Mouse (Mus musculus): ENCODE measurements around the gene Pnpla7.

GRCm38 (mm10) chr2:24935057-24935796, 40.6 kb upstream of the Pnpla7 start, which contains the start of gene Arrdc1:
- 0 out of 2 replicates have a peak, but pooled peaks have one; percentile 14 for TF ChIP-seq CTCF (IDR thresholded peaks at IDR 0.05; ENCODE audit: low read depth, low read length)
- no peak for TF ChIP-seq POLR2AphosphoS5 (IDR thresholded peaks at IDR 0.05; ENCODE audit: insufficient replicate concordance, low read depth, low read length)
- TF ChIP-seq GATA1 (IDR thresholded peaks at IDR 0.05; ENCODE audit: borderline replicate concordance, low read length) = no peak
- no peak for TF ChIP-seq TAL1 (conservative IDR thresholded peaks at IDR 0.05; ENCODE audit: low read depth, low read length)
- no peak for TF ChIP-seq GATA2 (IDR thresholded peaks at IDR 0.05; ENCODE audit: borderline replicate concordance, low read depth, low read length)

Data from G1E (cell line).